Mouse (Mus musculus) stomach, postnatal 0 days (tissue): ENCODE results near the gene Cc2d1b.

ENCODE experiments used
- CTCF ChIP-seq: IDR thresholded peaks from 2 replicates; pipeline ENCODE4 v1.5.1; 2016; ENCODE audit warnings: antibody characterized with exemption, low read depth, mild to moderate bottlenecking, moderate library complexity
- EP300 ChIP-seq: optimal IDR thresholded peaks from 2 replicates; pipeline ENCODE3; 2016; ENCODE audit warnings: antibody characterized with exemption

- TF ChIP-seq CTCF (no peak), EP300 (no peak)
Measured at GRCm38 (mm10) chr4:108631616-108632015, 11.9 kb downstream of the Cc2d1b start.
